Mouse (Mus musculus) testis, adult 2 months (tissue): ENCODE data around the gene Gm36028.

Source experiments
- CTCF ChIP-seq: fragments of 200-500 bp; IDR thresholded peaks from 2 replicates; pipeline ENCODE4 v1.5.1; 2012; ENCODE audit warnings: low read depth, mild to moderate bottlenecking, inconsistent platforms, low read length, moderate library complexity; ENCODE audit not compliant: control insufficient read depth, insufficient read depth, insufficient replicate concordance
- POLR2A ChIP-seq: fragments of 200-500 bp; IDR thresholded peaks from 2 replicates; pipeline ENCODE4 v1.6.1; 2012; ENCODE audit warnings: low read depth, mild to moderate bottlenecking, inconsistent platforms, low read length, moderate library complexity; ENCODE audit not compliant: control insufficient read depth

DNA sequence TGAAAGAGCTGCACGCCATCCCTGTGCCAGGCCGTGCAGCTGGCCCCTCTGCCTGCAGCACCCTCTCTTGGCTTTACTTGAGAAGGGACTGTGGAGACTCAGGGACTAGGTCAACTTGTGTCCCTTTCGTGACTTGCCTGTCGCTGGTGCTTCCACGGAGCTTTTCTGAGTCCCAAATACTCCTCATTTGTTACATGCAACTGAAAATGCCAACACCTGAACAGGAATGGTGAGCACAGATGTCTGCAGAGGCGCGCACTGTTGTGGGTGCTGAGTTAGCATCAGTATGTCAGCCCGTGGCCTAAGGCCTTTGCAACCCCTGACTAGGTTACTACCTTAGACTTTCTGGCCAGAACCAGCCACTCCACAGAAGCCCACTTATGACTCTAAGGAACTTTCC is 49.1 kb downstream of the Gm36028 start:
- TF ChIP-seq POLR2A (no peak), CTCF (no peak)
